Mouse (Mus musculus): ENCODE results near the gene Nck2. TPM values are rescaled to one million over a fixed set of nuclear protein-coding genes. Genes with fewer than 3 reads are reported as not detected.

The Nck2 gene
- total RNA-seq, 1 experiment: 20.3 TPM

GRCm38 (mm10) chr1:43538716-43539115, 94.3 kb downstream of the Nck2 start:
- in situ Hi-C loops (cut with MboI; ENCODE audit: low sequenced_read_pairs in 2 of 2, unreplicated experiment in 2 of 2): no loop called here
- H3K4me1 ChIP-seq (ENCODE audit: control insufficient read depth in 2 of 2, insufficient read depth in 2 of 2, low read length in 2 of 2, poor library complexity in 1 of 2): no peaks in the 10 kb centered on the region
- H3K36me3 ChIP-seq (ENCODE audit: control insufficient read depth, insufficient read depth, low read length, poor library complexity, severe bottlenecking): no peaks in the 10 kb centered on the region; the same call in 1 of the 2 replicates
- H3K9me3 ChIP-seq (ENCODE audit: control insufficient read depth, insufficient read depth, low read depth, low read length): no peaks in the 10 kb centered on the region
- no peak overlapping the region for H3K27ac ChIP-seq (ENCODE audit: insufficient read depth, low read depth, low read length, poor library complexity, severe bottlenecking)
- no peak overlapping the region for H3K9ac ChIP-seq (ENCODE audit: insufficient read depth, low read depth, low read length, poor library complexity, severe bottlenecking)
- DNase-seq (ENCODE audit: low read depth, low spot score): no peak
- TF ChIP-seq MAFK (IDR thresholded peaks at IDR 0.05; ENCODE audit: insufficient read depth, low read depth, low read length): no peak
- no peak for TF ChIP-seq HCFC1 (IDR thresholded peaks at IDR 0.05; ENCODE audit: borderline replicate concordance, insufficient read depth, low read length)
- no peak for TF ChIP-seq CHD2 (IDR thresholded peaks at IDR 0.05; ENCODE audit: low read depth, low read length)
- no peak for TF ChIP-seq ZC3H11A (IDR thresholded peaks at IDR 0.05; ENCODE audit: borderline replicate concordance, low read depth, low read length)
- no peak for TF ChIP-seq ZNF384 (IDR thresholded peaks at IDR 0.05; ENCODE audit: low read depth, low read length)
- H3K4me3 ChIP-seq (ENCODE audit: insufficient read depth in 1 of 2, low read depth in 1 of 2, low read length in 2 of 2, poor library complexity in 1 of 2, severe bottlenecking in 1 of 2): no peak overlapping the region

DNA sequence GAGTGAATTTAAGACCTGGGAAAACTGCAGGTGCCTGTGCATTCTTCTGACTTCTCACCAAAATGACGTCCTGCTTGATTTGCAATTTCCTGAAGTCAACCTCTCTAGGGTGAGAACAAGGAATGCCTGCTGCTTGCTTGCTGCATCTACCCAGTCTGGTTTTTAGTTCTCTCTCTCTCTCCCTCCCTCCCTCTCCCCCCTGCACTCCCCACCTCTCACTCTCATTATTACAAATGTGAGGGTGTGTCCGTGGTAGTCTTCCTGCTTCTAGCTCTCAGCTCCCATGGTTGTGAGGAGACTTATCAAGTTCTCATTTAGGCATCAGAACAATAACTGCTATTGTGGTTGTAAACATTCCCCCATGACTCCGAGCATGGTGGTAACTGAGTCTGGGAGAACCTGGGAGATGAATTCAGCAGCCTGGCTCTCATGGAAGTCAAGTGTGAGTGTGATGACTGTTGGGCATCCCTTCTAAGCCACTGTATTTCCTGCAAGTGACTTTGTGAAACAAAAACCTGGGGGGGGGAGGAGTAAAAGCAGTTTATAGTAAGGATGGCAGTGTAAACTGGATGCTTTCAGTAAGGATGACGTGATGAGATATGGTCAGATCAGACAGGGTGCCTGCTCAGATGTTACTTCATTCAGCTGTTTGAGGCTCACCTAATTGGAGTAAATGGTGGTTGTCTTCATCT, 95.5 kb downstream of the Nck2 start:
- TF ChIP-seq MAFK (IDR thresholded peaks at IDR 0.05; ENCODE audit: insufficient read depth, low read depth, low read length) (no peak), ZC3H11A (IDR thresholded peaks at IDR 0.05; ENCODE audit: borderline replicate concordance, low read depth, low read length) (no peak), HCFC1 (IDR thresholded peaks at IDR 0.05; ENCODE audit: borderline replicate concordance, insufficient read depth, low read length) (no peak), CHD2 (IDR thresholded peaks at IDR 0.05; ENCODE audit: low read depth, low read length) (no peak), ZNF384 (IDR thresholded peaks at IDR 0.05; ENCODE audit: low read depth, low read length) (no peak)
- no peaks in the 10 kb centered on the region for H3K4me1 ChIP-seq (ENCODE audit: control insufficient read depth in 2 of 2, insufficient read depth in 2 of 2, low read length in 2 of 2, poor library complexity in 1 of 2)

DNA sequence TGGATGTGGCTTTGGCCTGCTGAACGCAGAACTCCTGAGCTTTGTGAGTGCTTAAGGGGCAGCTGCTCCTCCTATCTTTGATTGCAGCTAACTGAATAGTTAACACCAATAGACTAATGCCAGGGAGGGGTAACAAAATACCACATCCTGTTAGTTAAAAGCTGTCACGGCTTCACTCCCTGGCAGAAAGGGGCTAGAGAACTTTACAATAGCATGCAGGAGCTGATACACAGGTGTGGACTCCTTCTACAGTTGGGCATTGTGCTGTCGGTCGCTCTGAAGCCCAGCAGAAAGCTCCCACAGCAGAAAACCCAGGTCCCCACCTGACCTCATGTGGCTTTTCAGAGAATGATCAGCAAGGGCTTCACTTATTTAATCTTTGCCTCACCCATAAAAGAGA, 98.0 kb downstream of the Nck2 start:
- Histone ChIP-seq H3K27ac (ENCODE audit: insufficient read depth, low read depth, low read length, poor library complexity, severe bottlenecking) (no peak overlapping the region), H3K4me3 (ENCODE audit: insufficient read depth in 1 of 2, low read depth in 1 of 2, low read length in 2 of 2, poor library complexity in 1 of 2, severe bottlenecking in 1 of 2) (no peak overlapping the region), H3K9me3 (ENCODE audit: control insufficient read depth, insufficient read depth, low read depth, low read length) (no peaks in the 10 kb centered on the region), H3K36me3 (ENCODE audit: control insufficient read depth, insufficient read depth, low read length, poor library complexity, severe bottlenecking) (no peaks in the 10 kb centered on the region; the same call in 1 of the 2 replicates), H3K4me1 (ENCODE audit: control insufficient read depth in 2 of 2, insufficient read depth in 2 of 2, low read length in 2 of 2, poor library complexity in 1 of 2) (no peaks in the 10 kb centered on the region), H3K9ac (ENCODE audit: insufficient read depth, low read depth, low read length, poor library complexity, severe bottlenecking) (no peak overlapping the region)
- no peak for TF ChIP-seq CHD2 (IDR thresholded peaks at IDR 0.05; ENCODE audit: low read depth, low read length)
- TF ChIP-seq ZNF384 (IDR thresholded peaks at IDR 0.05; ENCODE audit: low read depth, low read length): no peak
- no peak for TF ChIP-seq HCFC1 (IDR thresholded peaks at IDR 0.05; ENCODE audit: borderline replicate concordance, insufficient read depth, low read length)
- no peak for TF ChIP-seq MAFK (IDR thresholded peaks at IDR 0.05; ENCODE audit: insufficient read depth, low read depth, low read length)
- TF ChIP-seq ZC3H11A (IDR thresholded peaks at IDR 0.05; ENCODE audit: borderline replicate concordance, low read depth, low read length): no peak
- DNase-seq (ENCODE audit: low read depth, low spot score): no peak
- in situ Hi-C loops (cut with MboI; ENCODE audit: low sequenced_read_pairs in 2 of 2, unreplicated experiment in 2 of 2): no loop called here

More for the DNA sequence above, 95.5 kb downstream of the Nck2 start:
- Histone ChIP-seq H3K9me3 (ENCODE audit: control insufficient read depth, insufficient read depth, low read depth, low read length) (no peaks in the 10 kb centered on the region), H3K27ac (ENCODE audit: insufficient read depth, low read depth, low read length, poor library complexity, severe bottlenecking) (no peak overlapping the region), H3K9ac (ENCODE audit: insufficient read depth, low read depth, low read length, poor library complexity, severe bottlenecking) (no peak overlapping the region), H3K36me3 (ENCODE audit: control insufficient read depth, insufficient read depth, low read length, poor library complexity, severe bottlenecking) (no peaks in the 10 kb centered on the region; the same call in 1 of the 2 replicates), H3K4me3 (ENCODE audit: insufficient read depth in 1 of 2, low read depth in 1 of 2, low read length in 2 of 2, poor library complexity in 1 of 2, severe bottlenecking in 1 of 2) (no peak overlapping the region)
- in situ Hi-C loops (cut with MboI; ENCODE audit: low sequenced_read_pairs in 2 of 2, unreplicated experiment in 2 of 2): no loop called here
- DNase-seq (ENCODE audit: low read depth, low spot score): no peak

GRCm38 (mm10) chr1:43547644-43548043, 103.3 kb downstream of the Nck2 start:
- in situ Hi-C loops (cut with MboI; ENCODE audit: low sequenced_read_pairs in 2 of 2, unreplicated experiment in 2 of 2): no loop called here
- no peak overlapping the region for H3K4me3 ChIP-seq (ENCODE audit: insufficient read depth in 1 of 2, low read depth in 1 of 2, low read length in 2 of 2, poor library complexity in 1 of 2, severe bottlenecking in 1 of 2)
- H3K9me3 ChIP-seq (ENCODE audit: control insufficient read depth, insufficient read depth, low read depth, low read length): no peaks in the 10 kb centered on the region
- no peaks in the 10 kb centered on the region for H3K36me3 ChIP-seq (ENCODE audit: control insufficient read depth, insufficient read depth, low read length, poor library complexity, severe bottlenecking)
- TF ChIP-seq ZNF384 (IDR thresholded peaks at IDR 0.05; ENCODE audit: low read depth, low read length) (no peak), CHD2 (IDR thresholded peaks at IDR 0.05; ENCODE audit: low read depth, low read length) (no peak), ZC3H11A (IDR thresholded peaks at IDR 0.05; ENCODE audit: borderline replicate concordance, low read depth, low read length) (no peak), MAFK (IDR thresholded peaks at IDR 0.05; ENCODE audit: insufficient read depth, low read depth, low read length) (no peak), HCFC1 (IDR thresholded peaks at IDR 0.05; ENCODE audit: borderline replicate concordance, insufficient read depth, low read length) (no peak)
- no peaks in the 10 kb centered on the region for H3K4me1 ChIP-seq (ENCODE audit: control insufficient read depth in 2 of 2, insufficient read depth in 2 of 2, low read length in 2 of 2, poor library complexity in 1 of 2)
- DNase-seq (ENCODE audit: low read depth, low spot score): no peak
- H3K9ac ChIP-seq (ENCODE audit: insufficient read depth, low read depth, low read length, poor library complexity, severe bottlenecking): no peak overlapping the region
- no peak overlapping the region for H3K27ac ChIP-seq (ENCODE audit: insufficient read depth, low read depth, low read length, poor library complexity, severe bottlenecking)
